Mouse (Mus musculus) brain, adult 2 months (tissue): ENCODE measurements around the gene Ugt1a6b.
"Not testable (repeated sequence)": the region's sequence is repeated elsewhere in the genome, so short reads cannot be mapped to it uniquely, and the experiment has no call there.

Source experiments
- DNase-seq: peaks from one replicate; pipeline ENCODE4 v3.0.0; 2011; ENCODE audit warnings: low read depth, low spot score

Ugt1a6b gene

GRCm38 (mm10) chr1:88103019-88103418, at the start of gene Ugt1a6b:
TSS of gene Ugt1a6b (plus strand) at chr1:88103252.
- DNase-seq = not testable (repeated sequence)

GRCm38 (mm10) chr1:88055088-88055487, 48.0 kb upstream of the Ugt1a6b start, which contains the start of gene Ugt1a10:
TSS of gene Ugt1a10 (plus strand) at chr1:88055388.
- no peak for DNase-seq

GRCm38 (mm10) chr1:88066472-88067102, 36.5 kb upstream of the Ugt1a6b start:
- not testable (repeated sequence) for DNase-seq

GRCm38 (mm10) chr1:88070495-88070894, 32.6 kb upstream of the Ugt1a6b start, which contains the start of gene Ugt1a9:
TSS of gene Ugt1a9 (plus strand) at chr1:88070800.
- no peak for DNase-seq

- DNase-seq = no peak
These were observed 32.1 kb upstream of the Ugt1a6b start for GRCm38 (mm10) chr1:88070902-88071301.

GRCm38 (mm10) chr1:88074471-88074870, 28.6 kb upstream of the Ugt1a6b start:
- DNase-seq = no peak

- DNase-seq = no peak
These were observed 25.9 kb upstream of the Ugt1a6b start for GRCm38 (mm10) chr1:88077128-88077527.

- no peak for DNase-seq
These were observed 21.4 kb upstream of the Ugt1a6b start for GRCm38 (mm10) chr1:88081670-88082069.

- no peak for DNase-seq
These were observed 16.9 kb upstream of the Ugt1a6b start for GRCm38 (mm10) chr1:88086125-88086524.

GRCm38 (mm10) chr1:88087513-88087912, 15.5 kb upstream of the Ugt1a6b start, which contains the start of gene Ugt1a8:
TSS of gene Ugt1a8 (plus strand) at chr1:88087813.
- DNase-seq = no peak

GRCm38 (mm10) chr1:88092341-88092740, 10.7 kb upstream of the Ugt1a6b start:
- DNase-seq = no peak

GRCm38 (mm10) chr1:88094270-88094676, 8.8 kb upstream of the Ugt1a6b start:
- DNase-seq = peak; percentile 10

- peak; percentile 25 for DNase-seq
These were observed 8.0 kb upstream of the Ugt1a6b start, which contains the start of gene Ugt1a7c for GRCm38 (mm10) chr1:88094941-88095492. TSS of gene Ugt1a7c (plus strand) at chr1:88095062.

- DNase-seq = not testable (repeated sequence)
These were observed 4.5 kb upstream of the Ugt1a6b start for GRCm38 (mm10) chr1:88098546-88098945.

- not testable (repeated sequence) for DNase-seq
These were observed 3.4 kb upstream of the Ugt1a6b start for GRCm38 (mm10) chr1:88099691-88100090.

- not testable (repeated sequence) for DNase-seq
These were observed 831 bp downstream of the Ugt1a6b start for GRCm38 (mm10) chr1:88103697-88104468.

GRCm38 (mm10) chr1:88104667-88105430, 1.8 kb downstream of the Ugt1a6b start:
- DNase-seq = no peak

- DNase-seq = no peak
These were observed 2.6 kb downstream of the Ugt1a6b start for GRCm38 (mm10) chr1:88105656-88106055.

- not testable (repeated sequence) for DNase-seq
These were observed 6.0 kb downstream of the Ugt1a6b start for GRCm38 (mm10) chr1:88109027-88109557.

GRCm38 (mm10) chr1:88109604-88110003, 6.6 kb downstream of the Ugt1a6b start:
- not testable (repeated sequence) for DNase-seq

GRCm38 (mm10) chr1:88112769-88113168, 9.7 kb downstream of the Ugt1a6b start:
- DNase-seq = not testable (repeated sequence)
